Mouse (Mus musculus) subcutaneous adipose tissue, adult 2 months (tissue): ENCODE measurements around the gene Nudt13. TPM values are rescaled to one million over a fixed set of nuclear protein-coding genes. Genes with fewer than 3 reads are reported as not detected.

Experiments
- polyA plus RNA-seq: library from polyadenylated mRNA; depleted of rRNA; stranded (reverse); fragments of >200 nt; gene quantifications from 2 replicates; pipeline ENCODE4 v1.2.3, GENCODE M21; 2012; ENCODE audit warnings: low replicate concordance; rRNA removed

The Nudt13 gene
- polyA plus RNA-seq = 35.1 and 58.5 TPM in 2 replicates

DNA sequence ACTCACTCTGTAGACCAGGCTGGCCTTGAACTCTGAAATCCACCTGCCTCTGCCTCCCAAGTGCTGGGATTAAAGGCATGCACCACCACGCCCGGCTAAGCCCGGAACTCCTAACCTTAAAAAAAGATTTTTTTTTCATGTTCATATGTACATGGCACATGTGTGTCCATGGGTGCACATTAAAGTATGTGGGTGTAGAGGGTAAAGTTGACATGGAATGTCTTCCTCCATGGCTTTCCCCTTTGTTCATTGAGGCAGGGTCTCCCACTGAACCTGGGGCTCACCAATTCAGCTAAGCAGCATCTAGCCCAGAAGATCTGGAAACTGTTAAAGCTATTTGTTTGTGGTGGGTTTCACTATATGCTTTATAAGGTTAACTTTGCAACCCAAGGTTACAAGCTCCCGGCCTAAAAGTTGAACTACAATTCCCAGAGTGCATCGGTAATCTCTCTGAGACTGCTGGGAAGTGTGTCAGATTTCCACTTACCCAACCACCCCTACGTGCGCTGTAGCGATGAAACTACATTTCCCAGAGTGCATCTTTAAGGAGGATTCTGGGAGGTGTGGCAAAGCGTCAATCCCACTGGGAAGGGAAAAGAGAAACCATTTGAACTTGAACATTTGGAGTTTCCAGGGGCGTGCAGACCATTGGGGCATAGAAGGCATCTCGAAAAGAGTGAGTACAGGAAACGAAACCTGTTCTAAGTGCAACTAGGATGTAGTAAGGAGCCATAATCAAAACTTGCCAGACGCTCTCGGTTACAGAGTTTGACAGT, at the start of gene Nudt13:
Gene Nudt13 (plus strand): TSS at position 581 of the 776 bp plus-strand sequence.

DNA sequence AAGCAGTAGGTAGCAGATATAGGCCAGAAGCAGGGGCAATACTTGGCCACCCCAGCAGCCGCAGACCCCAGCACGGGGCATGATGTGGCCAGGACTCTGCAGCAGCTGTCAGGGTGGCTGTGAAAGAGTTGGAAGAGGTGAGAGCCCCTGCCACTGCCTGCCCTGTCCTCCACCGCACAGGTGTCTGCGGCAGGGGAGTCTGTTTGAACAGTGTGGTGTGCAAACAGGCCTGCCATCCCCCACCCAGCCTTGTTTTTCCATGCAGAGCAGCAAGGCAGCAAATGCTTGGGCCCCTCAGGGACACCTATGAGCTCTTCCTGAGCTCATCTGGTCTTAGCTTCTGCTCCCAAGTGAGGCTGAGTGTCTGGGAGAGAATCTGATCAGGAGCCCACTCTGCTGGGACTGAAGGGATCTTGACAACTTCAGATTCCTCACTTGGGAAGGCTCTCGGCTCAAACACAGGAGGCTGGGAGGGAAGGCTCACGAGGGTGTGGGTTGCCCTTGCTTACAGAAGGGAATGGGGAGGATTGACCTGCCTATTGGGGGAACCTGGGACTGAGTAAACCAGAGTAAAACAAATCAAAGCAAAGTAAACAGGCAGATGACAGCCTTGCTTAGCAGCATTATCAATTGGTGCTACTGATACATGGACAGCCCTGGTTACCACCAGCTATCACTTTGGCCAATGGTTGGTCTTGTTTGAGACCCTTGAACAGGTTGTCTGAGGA, 25.3 kb upstream of the Nudt13 start, which contains the start of gene Kcnk16:
Gene Kcnk16 (minus strand): TSS at position 118 of the 728 bp plus-strand sequence.

DNA sequence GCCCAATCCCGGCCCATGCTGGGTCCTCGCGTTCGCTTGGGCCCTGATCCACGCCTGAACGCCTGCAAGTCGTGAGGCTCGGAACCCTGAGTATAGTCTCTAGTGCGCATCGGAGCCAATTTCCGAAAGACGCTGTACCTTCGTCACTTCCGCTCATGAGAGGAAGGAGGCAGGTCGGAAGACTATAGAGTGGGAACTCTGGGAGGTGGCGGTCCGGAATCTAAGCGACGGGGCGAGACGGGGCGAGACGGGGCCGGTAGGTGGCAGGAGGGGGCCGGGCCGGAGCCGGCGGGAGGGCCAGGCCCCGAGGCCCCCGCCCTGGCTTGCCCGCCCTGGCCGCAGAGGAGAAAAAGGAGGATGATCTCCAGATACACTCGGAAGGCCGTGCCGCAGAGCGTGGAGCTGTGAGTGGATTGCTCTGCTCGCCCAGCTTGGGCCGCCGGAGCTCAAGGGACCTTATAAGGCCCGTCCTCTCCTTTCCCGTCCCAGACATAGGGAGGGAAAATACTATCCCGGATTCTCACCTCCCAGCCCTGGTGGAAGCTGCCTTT, 53.6 kb downstream of the Nudt13 start, which contains the start of the genes Ecd and Fam149b:
Gene Ecd (minus strand): TSS at position 131 of the 551 bp plus-strand sequence.
Gene Fam149b (plus strand): TSS at position 172 of the 551 bp plus-strand sequence.

Other genes starting within 250 kb of the Nudt13 start
- 7.9 and 9.4 TPM in 2 replicates for gene Saysd1, start 156.2 kb upstream of the Nudt13 start, polyA plus RNA-seq
- 2.4 and 12.8 TPM in 2 replicates for gene Kcnk5, start 112.9 kb upstream of the Nudt13 start, polyA plus RNA-seq
- 0.13 TPM in 1 of 2 replicates, not detected in the other for gene Kcnk16, start 25.5 kb upstream of the Nudt13 start, polyA plus RNA-seq
- 20.3 and 26.9 TPM in 2 replicates for gene Ecd, start 53.4 kb downstream of the Nudt13 start, polyA plus RNA-seq
- gene Fam149b, start 53.5 kb downstream of the Nudt13 start, polyA plus RNA-seq = 38.1 and 47.9 TPM in 2 replicates
- gene Dnajc9, start 94.2 kb downstream of the Nudt13 start, polyA plus RNA-seq = 7.0 and 16.7 TPM in 2 replicates
- gene Mrps16, start 98.9 kb downstream of the Nudt13 start, polyA plus RNA-seq = 53.3 and 61.0 TPM in 2 replicates
- gene Cfap70, start 157.5 kb downstream of the Nudt13 start, polyA plus RNA-seq = 0.04 and 0.76 TPM in 2 replicates
- gene Anxa7, start 185.4 kb downstream of the Nudt13 start, polyA plus RNA-seq = 91.2 and 113 TPM in 2 replicates
- 0.58 and 0.80 TPM in 2 replicates for gene Mss51, start 202.2 kb downstream of the Nudt13 start, polyA plus RNA-seq